In genomic region chr16:57486266-57486665, GRCm38 (mm10) we compare ENCODE assay signal across 14 mouse cellular contexts.
"Had no signal": no experiment of that assay in that cellular context is flagged by ENCODE, and none has a peak within 500 bp of the region (broad histone marks: within the 10 kb centered on the region; RNA-seq: fewer than 3 reads in every experiment).

No protein-coding gene starts in this region.

- H3K36me3 ChIP-seq: liver, embryonic 12.5 days; midbrain, embryonic 15.5 days; neural tube, embryonic 13.5 days had no signal

- H3K4me2 ChIP-seq: liver, embryonic 12.5 days; lung, embryonic 14.5 days; midbrain, embryonic 11.5 days; midbrain, embryonic 15.5 days; neural tube, embryonic 13.5 days had no signal

- H3K9ac ChIP-seq: liver, embryonic 12.5 days; lung, embryonic 14.5 days; midbrain, embryonic 15.5 days; neural tube, embryonic 13.5 days had no signal

- ATAC-seq: liver, embryonic 12.5 days; midbrain, embryonic 15.5 days had no signal

- H3K27me3 ChIP-seq: liver, embryonic 12.5 days; megakaryocyte, embryonic 14.5 days; midbrain, embryonic 15.5 days; neural tube, embryonic 13.5 days had no signal

- H3K27ac ChIP-seq: kidney, postnatal 0 days; liver, embryonic 12.5 days; macrophage; midbrain, embryonic 15.5 days; neural tube, embryonic 13.5 days had no signal

- DNase-seq: kidney, postnatal 36 days; left cerebral cortex, postnatal 4 days; lung, embryonic 14.5 days; lung, postnatal 10 days; retina, postnatal 1 day; right cerebral cortex, postnatal 14 days; thymus, postnatal 4 days had no signal

- H3K9me3 ChIP-seq: liver, embryonic 12.5 days; megakaryocyte, embryonic 14.5 days; midbrain, embryonic 15.5 days; neural tube, embryonic 13.5 days had no signal

- H3K4me3 ChIP-seq: liver, embryonic 12.5 days; megakaryocyte, embryonic 14.5 days; midbrain, embryonic 15.5 days; neural tube, embryonic 13.5 days had no signal

- H3K4me1 ChIP-seq: midbrain, embryonic 15.5 days had no signal
